Mouse (Mus musculus): ENCODE measurements around the gene Bmp6.

The Bmp6 gene

DNA sequence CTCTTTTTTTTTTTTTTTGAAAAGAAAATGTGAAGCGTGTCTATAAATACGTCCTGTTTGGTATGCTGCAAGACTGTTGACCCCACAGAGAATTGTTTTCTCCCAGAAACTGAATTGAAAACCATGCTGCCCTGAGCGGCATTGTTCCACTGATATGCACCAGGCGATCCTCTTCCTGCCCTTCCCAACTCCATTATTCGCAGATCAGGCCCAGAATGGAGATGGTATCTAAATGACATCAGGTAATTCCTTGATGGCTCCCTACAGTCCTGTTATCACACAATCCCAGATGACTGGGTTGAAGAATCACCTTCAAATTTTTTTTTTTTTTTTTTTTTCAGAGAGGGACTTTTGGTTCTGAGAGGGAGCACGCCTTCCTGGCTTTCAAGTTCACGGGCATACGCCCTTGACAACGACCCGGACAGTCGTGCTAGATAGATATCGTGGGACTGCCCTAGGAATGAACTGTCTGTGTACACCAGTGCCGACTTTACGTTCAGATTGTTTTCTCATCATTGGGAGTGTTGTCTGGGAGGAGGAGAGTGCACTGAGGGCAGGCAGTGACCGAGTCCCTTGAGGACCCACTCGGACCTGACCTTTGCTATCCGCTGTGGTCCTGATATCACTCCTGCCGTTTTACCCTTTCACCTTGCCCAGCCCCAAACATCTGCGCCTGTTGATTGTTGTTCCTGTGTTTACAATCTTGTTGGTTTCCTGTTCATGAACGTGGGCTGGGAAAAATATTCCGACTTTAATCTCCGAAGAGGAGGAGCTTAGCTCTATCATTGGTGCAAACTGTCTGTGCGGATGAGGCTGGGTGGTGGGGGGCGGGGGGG is 8.7 kb downstream of the Bmp6 start:
- no peak for DNase-seq (ENCODE audit: low spot score in 2 of 2)

DNA sequence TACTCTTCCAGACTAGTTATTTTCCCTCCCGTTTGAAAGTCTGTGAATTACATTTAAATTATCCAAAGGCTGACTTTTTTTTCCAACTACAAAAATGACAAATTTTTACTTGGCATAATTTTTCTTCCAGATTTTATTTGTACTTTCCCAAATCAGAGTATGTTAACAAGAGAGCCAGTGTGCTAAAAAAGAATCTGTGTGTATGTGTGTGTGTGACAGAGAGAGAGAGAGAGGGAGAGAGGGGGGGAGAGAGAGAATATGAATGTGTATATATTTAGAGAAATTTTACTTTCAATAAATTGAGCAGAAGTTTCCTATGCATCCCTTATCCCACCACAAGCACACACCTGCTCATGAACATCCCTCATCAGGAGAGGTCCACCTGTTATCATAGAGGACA is 9.4 kb downstream of the Bmp6 start:
- no peak for DNase-seq (ENCODE audit: low spot score in 2 of 2)

DNA sequence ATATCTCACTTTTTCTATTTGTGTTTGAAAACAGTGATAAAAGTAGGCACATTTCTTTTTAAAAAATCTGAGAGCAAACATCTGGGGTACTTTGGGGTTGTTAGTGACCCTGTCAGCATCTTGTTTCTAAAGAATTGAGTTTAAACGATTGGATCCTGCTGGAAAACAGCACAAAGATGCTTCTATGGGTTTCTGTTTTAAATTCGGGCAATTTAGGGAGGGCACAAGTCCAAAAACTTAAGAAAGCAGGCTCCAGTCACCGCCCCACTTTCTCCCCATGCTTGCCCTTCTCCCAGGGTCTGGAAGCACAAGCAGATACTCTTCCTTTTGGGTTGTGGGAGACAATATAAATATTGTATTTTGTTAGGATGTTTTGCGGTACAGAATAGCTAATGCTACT is 14.1 kb downstream of the Bmp6 start:
- no peak for DNase-seq (ENCODE audit: low spot score in 2 of 2)

DNA sequence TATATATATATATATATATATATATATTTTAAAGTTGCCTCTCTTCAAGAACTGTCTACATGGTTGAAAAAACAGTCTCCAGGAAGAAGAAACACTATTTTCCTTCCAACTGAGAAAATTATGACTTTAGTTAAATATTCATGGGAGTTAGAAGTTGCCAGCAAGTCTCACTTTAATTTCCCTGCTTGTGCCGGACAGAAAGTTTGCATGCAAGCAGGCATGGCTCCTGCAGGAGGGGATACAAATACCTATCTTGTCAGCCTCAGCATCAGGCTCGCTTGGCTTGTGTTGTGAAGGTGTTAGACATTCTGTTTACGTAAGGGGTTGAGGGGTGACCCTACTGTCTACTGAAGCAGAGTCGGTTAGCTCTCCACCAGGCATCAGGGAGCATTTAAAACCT is 17.8 kb downstream of the Bmp6 start:
- DNase-seq (ENCODE audit: low spot score in 2 of 2), result no peak

GRCm38 (mm10) chr13:38363869-38364268 is 19.0 kb downstream of the Bmp6 start:
- no peak for DNase-seq (ENCODE audit: low spot score in 2 of 2)

GRCm38 (mm10) chr13:38369624-38370023 is 24.7 kb downstream of the Bmp6 start:
- no peak for DNase-seq (ENCODE audit: low spot score in 2 of 2)

DNA sequence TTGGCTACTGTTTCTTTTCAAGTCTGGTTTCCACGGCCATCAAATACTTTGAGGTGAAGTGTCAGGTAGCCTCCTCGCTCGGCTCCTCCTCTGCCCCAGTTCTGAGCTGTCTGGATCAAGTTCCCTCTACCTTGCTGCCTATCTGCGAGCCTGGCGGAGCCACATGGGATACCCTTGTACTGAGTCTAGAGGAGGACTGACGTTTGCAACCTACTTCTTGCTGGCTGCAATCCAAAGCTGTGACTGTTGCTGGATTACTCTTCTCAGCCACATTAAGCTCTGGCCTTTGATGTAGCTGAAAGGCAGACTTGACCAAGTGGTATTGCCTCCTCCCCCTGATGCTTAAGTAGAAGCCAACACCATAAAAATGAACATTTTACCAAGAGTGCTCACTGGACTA is 31.2 kb downstream of the Bmp6 start:
- no peak for DNase-seq (ENCODE audit: low spot score in 2 of 2)

- peak in 1 of 2 experiments; percentile 62 for DNase-seq (ENCODE audit: low spot score in 2 of 2)
Observed at GRCm38 (mm10) chr13:38377355-38377754, 32.4 kb downstream of the Bmp6 start.

DNA sequence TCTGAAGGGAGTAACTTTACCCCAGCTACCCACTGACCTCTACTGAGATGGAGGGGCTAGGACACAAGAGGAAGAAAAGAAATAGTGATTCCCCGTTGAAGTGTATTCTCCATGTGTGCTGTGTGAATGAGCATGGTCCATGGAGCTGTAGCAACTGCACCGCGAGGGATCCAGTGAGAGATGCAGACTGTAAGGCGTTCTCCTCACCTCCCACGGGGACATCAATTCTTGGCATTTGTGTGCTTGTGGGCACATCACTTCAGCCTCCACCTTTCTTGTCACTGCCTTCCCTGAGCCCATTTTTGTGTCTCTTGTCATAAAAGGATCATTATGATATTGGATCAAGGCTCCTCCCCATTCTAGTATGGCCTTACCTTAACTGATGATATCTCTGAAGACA is 34.9 kb downstream of the Bmp6 start:
- no peak for DNase-seq (ENCODE audit: low spot score in 2 of 2)

DNA sequence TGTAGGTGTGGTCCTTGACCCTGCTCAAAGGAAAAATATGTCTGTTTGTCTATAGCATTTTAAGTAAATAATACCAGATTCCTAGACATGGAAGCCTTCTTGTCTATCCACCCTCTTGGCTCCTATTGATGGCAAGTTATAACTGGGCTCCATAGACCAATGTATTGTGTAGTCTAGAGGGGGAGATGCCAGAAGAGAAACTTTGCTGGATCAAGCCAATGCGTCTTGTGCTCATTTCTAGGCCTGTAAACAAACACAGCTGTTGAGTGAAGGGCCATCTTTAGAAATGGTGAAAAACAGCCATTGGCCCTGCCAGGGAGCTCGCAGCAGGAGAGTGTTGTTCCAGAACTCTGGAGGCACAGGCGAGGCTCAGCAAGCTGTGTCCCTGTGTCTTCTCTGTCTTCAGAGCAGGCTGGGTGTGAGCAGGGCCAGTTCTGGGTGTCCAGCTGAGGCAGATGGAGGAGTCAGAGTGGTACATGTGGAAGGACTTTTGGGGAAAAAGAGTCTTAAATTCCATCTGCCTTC is 41.2 kb downstream of the Bmp6 start:
- no peak for DNase-seq (ENCODE audit: low spot score in 2 of 2)

GRCm38 (mm10) chr13:38387453-38388040 is 42.6 kb downstream of the Bmp6 start:
- DNase-seq (ENCODE audit: low spot score in 2 of 2), result no peak

DNA sequence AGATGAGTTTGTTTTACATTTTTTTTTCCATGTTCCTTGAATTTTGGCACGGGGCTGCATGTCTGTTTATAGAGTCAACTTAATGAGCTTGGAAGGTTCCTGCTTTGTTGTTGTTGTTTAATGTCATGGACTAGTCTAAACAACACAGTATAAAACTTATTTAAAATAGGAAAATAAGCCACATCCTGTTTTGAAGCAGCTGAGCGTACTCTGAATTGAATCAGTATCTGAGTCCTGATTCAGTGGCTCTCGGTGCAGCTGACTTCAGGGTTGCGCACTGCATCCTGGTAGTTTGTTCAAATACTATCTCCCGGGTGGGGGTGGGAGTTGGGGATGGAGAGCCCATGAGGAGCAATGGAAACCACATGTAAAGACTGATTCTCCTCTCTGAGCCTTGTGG is 48.5 kb downstream of the Bmp6 start:
- no peak for DNase-seq (ENCODE audit: low spot score in 2 of 2)

DNA sequence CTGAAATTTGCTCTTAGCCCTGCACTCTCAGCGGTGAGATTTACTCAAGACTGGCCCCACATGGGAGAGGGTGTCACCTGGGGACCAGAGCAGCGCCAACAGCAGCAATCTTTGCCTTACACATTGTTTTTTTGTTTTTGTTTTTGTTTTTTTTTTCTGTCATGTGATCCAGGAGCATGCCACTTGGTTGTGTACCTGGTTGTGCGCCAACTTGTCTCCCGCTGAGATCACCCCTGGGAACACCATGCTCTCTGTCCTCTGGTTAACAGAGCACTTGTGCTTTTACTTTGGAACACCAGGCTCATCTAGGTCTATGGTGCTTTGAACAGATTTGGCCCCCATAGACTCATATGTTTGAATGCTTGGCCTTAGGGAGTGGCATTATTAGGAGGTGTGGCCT is 50.1 kb downstream of the Bmp6 start:
- DNase-seq (ENCODE audit: low spot score in 2 of 2), result no peak

- no peak for DNase-seq (ENCODE audit: low spot score in 2 of 2)
Observed at GRCm38 (mm10) chr13:38397007-38397545, 52.2 kb downstream of the Bmp6 start.

DNA sequence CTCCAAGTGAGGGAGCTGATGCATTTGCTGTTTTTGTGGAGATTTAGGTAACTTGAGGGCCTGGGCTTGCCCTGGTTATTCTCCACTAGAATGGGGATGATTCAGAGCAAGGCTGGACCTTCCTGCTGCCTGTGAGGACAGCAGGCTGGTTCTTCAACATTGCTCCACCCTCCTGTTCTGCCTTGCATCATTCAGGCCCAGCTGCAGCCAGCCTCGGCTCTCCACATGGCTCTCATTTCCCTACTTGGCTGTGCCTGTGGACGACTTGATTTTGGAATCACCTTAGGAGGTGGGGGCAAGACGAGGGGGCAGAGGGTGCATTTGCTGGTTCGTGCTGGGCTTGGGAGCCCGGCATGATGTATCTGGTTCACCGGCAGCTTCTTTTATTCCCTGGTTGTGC is 53.8 kb downstream of the Bmp6 start:
- peak in 1 of 2 experiments; percentile 26 for DNase-seq (ENCODE audit: low spot score in 2 of 2)

DNA sequence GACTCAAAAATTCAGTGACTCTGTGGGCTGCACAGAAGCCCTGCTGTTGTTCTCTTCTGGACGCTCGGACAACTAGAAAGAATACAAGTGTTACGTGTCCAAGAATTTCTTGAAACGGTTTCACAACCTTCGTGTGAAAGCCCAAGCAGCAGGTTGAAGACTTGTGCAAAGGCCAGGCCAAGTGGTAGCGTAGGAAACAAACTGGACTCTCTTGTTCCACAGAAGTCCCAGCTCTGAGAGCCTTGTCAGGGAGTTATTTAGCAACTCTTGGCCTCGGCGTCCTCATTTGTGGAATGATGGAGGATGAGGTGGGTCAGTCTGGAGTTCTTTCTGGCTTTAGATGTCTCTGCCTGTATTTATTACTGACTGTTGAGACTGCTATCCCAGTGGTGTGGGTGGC is 55.8 kb downstream of the Bmp6 start:
- DNase-seq (ENCODE audit: low spot score in 2 of 2), result no peak

GRCm38 (mm10) chr13:38407611-38408315 is 62.9 kb downstream of the Bmp6 start:
- DNase-seq (ENCODE audit: low spot score in 2 of 2), result no peak

GRCm38 (mm10) chr13:38408636-38409035 is 63.7 kb downstream of the Bmp6 start:
- DNase-seq (ENCODE audit: low spot score in 2 of 2), result no peak

DNA sequence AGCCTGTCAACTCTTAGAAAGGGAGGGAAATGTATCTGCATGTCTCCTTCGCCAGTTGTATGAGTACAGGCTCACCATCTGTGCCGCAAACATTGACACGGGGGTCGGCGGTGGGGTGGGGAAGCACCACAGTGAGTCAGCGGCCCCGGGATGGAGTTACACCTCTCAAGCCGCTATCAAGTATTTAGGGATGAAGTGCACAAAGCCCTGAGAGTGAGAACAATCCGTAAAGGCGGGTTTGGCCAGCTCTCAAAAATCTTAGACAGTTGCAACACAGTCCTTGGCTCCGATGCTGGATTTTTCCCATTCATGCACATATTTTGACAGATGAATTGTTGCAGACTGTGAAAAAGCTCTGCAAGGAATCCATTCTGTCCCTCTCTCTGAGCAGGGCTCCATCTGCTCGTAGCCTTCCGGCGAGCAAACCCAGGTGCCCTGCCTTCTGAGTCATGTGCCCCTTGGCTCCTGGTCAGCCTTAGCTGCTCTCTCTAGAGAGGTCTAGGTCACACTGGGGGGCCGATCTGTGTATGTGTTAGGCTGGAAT is 65.5 kb downstream of the Bmp6 start:
- DNase-seq (ENCODE audit: low spot score in 2 of 2), result peak; percentile 55 to 75

DNA sequence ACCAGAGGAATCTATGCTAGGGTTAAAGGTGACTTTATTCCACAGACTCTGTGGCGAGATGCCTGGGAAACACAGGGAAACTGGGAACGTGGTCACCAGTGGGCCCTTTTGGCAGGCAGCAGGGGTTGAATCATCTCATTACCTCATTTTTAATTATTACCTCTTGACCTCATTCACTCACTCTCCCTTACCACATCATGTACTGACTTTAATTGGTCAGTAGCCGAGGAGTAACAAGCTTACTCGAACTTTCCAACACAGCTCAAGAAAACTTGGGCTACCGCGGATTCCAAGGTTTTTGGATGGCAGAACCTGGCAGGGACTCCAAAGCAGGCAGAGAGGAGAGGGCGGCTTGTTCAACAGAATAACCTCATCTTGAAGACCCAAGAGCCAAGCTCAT is 74.9 kb downstream of the Bmp6 start:
- DNase-seq (ENCODE audit: low spot score in 2 of 2), result no peak

DNA sequence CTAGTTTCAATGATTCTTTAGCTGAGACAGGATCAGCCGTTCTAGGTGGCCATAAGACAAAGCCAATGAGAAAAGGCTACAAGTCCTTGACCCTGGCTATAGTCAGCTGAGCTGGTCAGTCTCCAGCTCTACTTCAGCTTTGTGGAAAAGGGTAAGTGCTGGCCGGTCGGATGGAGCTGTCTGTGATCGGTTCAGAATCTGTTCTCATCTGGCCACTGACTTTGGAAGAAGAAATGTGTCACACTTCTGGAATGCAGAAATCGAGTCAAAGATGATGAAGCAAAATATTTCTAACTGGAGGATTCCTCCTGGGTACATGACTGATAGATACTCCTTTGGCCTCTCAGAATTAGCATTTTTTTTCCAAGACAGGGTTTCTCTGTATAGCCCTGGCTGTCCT is 77.6 kb downstream of the Bmp6 start:
- DNase-seq (ENCODE audit: low spot score in 2 of 2), result no peak

DNA sequence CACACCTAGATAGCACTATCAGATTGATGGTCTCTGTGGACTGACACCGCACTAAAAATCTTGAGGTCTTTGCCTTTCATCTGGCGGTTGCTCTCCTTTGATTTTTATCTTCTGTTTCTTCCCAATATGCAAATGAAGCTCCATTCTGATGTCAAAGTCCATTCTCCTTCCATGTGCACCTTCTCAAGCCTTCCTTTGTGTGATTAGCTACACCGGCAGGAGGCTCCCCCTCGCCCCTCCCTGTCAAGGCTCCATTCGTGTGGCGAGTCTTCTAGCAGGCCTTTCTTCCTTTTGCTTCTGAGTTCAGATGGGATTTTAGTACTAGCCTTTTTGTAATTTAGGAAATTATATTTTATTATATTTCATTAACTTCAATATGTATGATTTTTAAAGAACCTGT is 80.4 kb downstream of the Bmp6 start:
- no peak for DNase-seq (ENCODE audit: low spot score in 2 of 2)
